Mouse (Mus musculus): ENCODE measurements around the gene Tmem229b.
"Not testable (repeated sequence)": the region's sequence is repeated elsewhere in the genome, so short reads cannot be mapped to it uniquely, and the experiment has no call there.

Tmem229b gene

GRCm38 (mm10) chr12:79007126-79007753, at the start of gene Tmem229b:
Gene Tmem229b, minus strand, starts transcription at chr12:79007627.
- DNase-seq (ENCODE audit: low read depth, low spot score), result no peak

GRCm38 (mm10) chr12:79055276-79055675, 47.8 kb upstream of the Tmem229b start:
- DNase-seq (ENCODE audit: low read depth, low spot score), result no peak

GRCm38 (mm10) chr12:79052073-79052472, 44.6 kb upstream of the Tmem229b start:
- DNase-seq (ENCODE audit: low read depth, low spot score), result no peak

- no peak for DNase-seq (ENCODE audit: low read depth, low spot score)
These were observed 43.3 kb upstream of the Tmem229b start for GRCm38 (mm10) chr12:79050545-79051212.

- DNase-seq (ENCODE audit: low read depth, low spot score), result no peak
These were observed 42.4 kb upstream of the Tmem229b start for GRCm38 (mm10) chr12:79049807-79050206.

- no peak for DNase-seq (ENCODE audit: low read depth, low spot score)
These were observed 41.5 kb upstream of the Tmem229b start for GRCm38 (mm10) chr12:79048898-79049297.

GRCm38 (mm10) chr12:79047203-79047602, 39.8 kb upstream of the Tmem229b start:
- no peak for DNase-seq (ENCODE audit: low read depth, low spot score)

- DNase-seq (ENCODE audit: low read depth, low spot score), result no peak
These were observed 38.7 kb upstream of the Tmem229b start for GRCm38 (mm10) chr12:79046171-79046570.

- peak; percentile 12 for DNase-seq (ENCODE audit: low read depth, low spot score)
These were observed 37.2 kb upstream of the Tmem229b start for GRCm38 (mm10) chr12:79044668-79045067.

- no peak for DNase-seq (ENCODE audit: low read depth, low spot score)
These were observed 34.0 kb upstream of the Tmem229b start for GRCm38 (mm10) chr12:79041436-79041835.

- no peak for DNase-seq (ENCODE audit: low read depth, low spot score)
These were observed 32.9 kb upstream of the Tmem229b start for GRCm38 (mm10) chr12:79040201-79040827.

- no peak for DNase-seq (ENCODE audit: low read depth, low spot score)
These were observed 32.3 kb upstream of the Tmem229b start for GRCm38 (mm10) chr12:79039708-79040107.

GRCm38 (mm10) chr12:79035349-79035748, 27.9 kb upstream of the Tmem229b start:
- no peak for DNase-seq (ENCODE audit: low read depth, low spot score)

GRCm38 (mm10) chr12:79034331-79034730, 26.9 kb upstream of the Tmem229b start:
- DNase-seq (ENCODE audit: low read depth, low spot score), result no peak

- peak; percentile 61 for DNase-seq (ENCODE audit: low read depth, low spot score)
These were observed 21.8 kb upstream of the Tmem229b start, which contains the start of gene Plekhh1 for GRCm38 (mm10) chr12:79028911-79029861. Gene Plekhh1, plus strand, starts transcription at chr12:79029163.

GRCm38 (mm10) chr12:79027526-79027925, 20.1 kb upstream of the Tmem229b start:
- DNase-seq (ENCODE audit: low read depth, low spot score), result not testable (repeated sequence)

- DNase-seq (ENCODE audit: low read depth, low spot score), result peak; percentile 45
These were observed 15.5 kb upstream of the Tmem229b start for GRCm38 (mm10) chr12:79022882-79023281.

GRCm38 (mm10) chr12:79021902-79022301, 14.5 kb upstream of the Tmem229b start:
- no peak for DNase-seq (ENCODE audit: low read depth, low spot score)

GRCm38 (mm10) chr12:79017994-79018399, 10.6 kb upstream of the Tmem229b start:
- no peak for DNase-seq (ENCODE audit: low read depth, low spot score)

GRCm38 (mm10) chr12:79016109-79016508, 8.7 kb upstream of the Tmem229b start:
- no peak for DNase-seq (ENCODE audit: low read depth, low spot score)

- no peak for DNase-seq (ENCODE audit: low read depth, low spot score)
These were observed 3.1 kb upstream of the Tmem229b start for GRCm38 (mm10) chr12:79010569-79010968.
